Mouse (Mus musculus): ENCODE results near the gene Gm5580. TPM values are rescaled to one million over a fixed set of nuclear protein-coding genes. Genes with fewer than 3 reads are reported as not detected.

The Gm5580 gene
- polyA plus RNA-seq, 1 experiment from 2014 or later: 0.51 TPM

Other genes starting within 250 kb of the Gm5580 start
- 22.6 and 25.0 TPM in 2 replicates for gene March8, start 213.1 kb upstream of the Gm5580 start, polyA plus RNA-seq (2015; fragmentation: Nextera tagmentation; extraction: Ambion mirVana)
- gene Alox5, start 90.0 kb upstream of the Gm5580 start, polyA plus RNA-seq (2015; fragmentation: Nextera tagmentation; extraction: Ambion mirVana): 2.6 and 2.9 TPM in 2 replicates
- gene Olfr211, start 62.0 kb upstream of the Gm5580 start, polyA plus RNA-seq (2015; fragmentation: Nextera tagmentation; extraction: Ambion mirVana): not detected in 2 replicates
- not detected in 2 replicates for gene Olfr212, start 44.6 kb upstream of the Gm5580 start, polyA plus RNA-seq (2015; fragmentation: Nextera tagmentation; extraction: Ambion mirVana)
- gene Olfr213, start 12.7 kb upstream of the Gm5580 start, polyA plus RNA-seq (2015; fragmentation: Nextera tagmentation; extraction: Ambion mirVana): not detected in 2 replicates
- gene Olfr214, start 3.1 kb downstream of the Gm5580 start, polyA plus RNA-seq (2015; fragmentation: Nextera tagmentation; extraction: Ambion mirVana): not detected in 2 replicates
- not detected in 2 replicates for gene Olfr215, start 33.1 kb downstream of the Gm5580 start, polyA plus RNA-seq (2015; fragmentation: Nextera tagmentation; extraction: Ambion mirVana)
- gene Zfp422, start 77.9 kb downstream of the Gm5580 start, polyA plus RNA-seq (2015; fragmentation: Nextera tagmentation; extraction: Ambion mirVana): 82.4 and 83.3 TPM in 2 replicates
- 16.1 and 17.5 TPM in 2 replicates for gene Depp1, start 99.5 kb downstream of the Gm5580 start, polyA plus RNA-seq (2015; fragmentation: Nextera tagmentation; extraction: Ambion mirVana)
- 5.5 and 6.4 TPM in 2 replicates for gene Rassf4, start 122.8 kb downstream of the Gm5580 start, polyA plus RNA-seq (2015; fragmentation: Nextera tagmentation; extraction: Ambion mirVana)
- gene Tmem72, start 165.8 kb downstream of the Gm5580 start, polyA plus RNA-seq (2015; fragmentation: Nextera tagmentation; extraction: Ambion mirVana): 0.04 and 0.08 TPM in 2 replicates